Mouse (Mus musculus) lung, embryonic 16.5 days (tissue): ENCODE data around the gene Rps12-ps3. TPM values are rescaled to one million over a fixed set of nuclear protein-coding genes. Genes with fewer than 3 reads are reported as not detected.

Experiments
- ATAC-seq: fragments of 200-750 bp; cut with Nextera tagmentation; 2 replicates; pipeline ENCODE4 v1.8.0; 2017; ENCODE audit warnings: low read depth, mild to moderate bottlenecking, moderate library complexity
- H3K27ac ChIP-seq: fragments of 300-500 bp; sonication (generic); 2 replicates; pipeline ENCODE4 v1.5.1; 2014; ENCODE audit warnings: mild to moderate bottlenecking, control low read depth, low read length
- H3K27me3 ChIP-seq: fragments of 300-500 bp; sonication (generic); 2 replicates; pipeline ENCODE4 v1.6.1; 2014; ENCODE audit warnings: low read depth, low read length, mixed read lengths; ENCODE audit not compliant: control insufficient read depth, insufficient read depth
- H3K36me3 ChIP-seq: fragments of 300-500 bp; sonication (generic); 2 replicates; pipeline ENCODE4 v1.6.1; 2014; ENCODE audit warnings: low read length; ENCODE audit not compliant: control insufficient read depth, insufficient read depth
- H3K4me1 ChIP-seq: fragments of 300-500 bp; sonication (generic); replicated peaks from 2 replicates; pipeline ENCODE4 v1.6.1; 2014; ENCODE audit warnings: low read length, mixed read lengths; ENCODE audit not compliant: control insufficient read depth, insufficient read depth
- H3K4me2 ChIP-seq: fragments of 300-500 bp; sonication (generic); 2 replicates; pipeline ENCODE4 v1.6.1; 2014; ENCODE audit warnings: low read depth, low read length, control low read depth
- H3K4me3 ChIP-seq: fragments of 300-500 bp; sonication (generic); 2 replicates; pipeline ENCODE4 v1.5.1; 2014; ENCODE audit warnings: mild to moderate bottlenecking, low read length, control low read depth
- H3K9ac ChIP-seq: fragments of 300-500 bp; sonication (generic); 2 replicates; pipeline ENCODE4 v1.6.1; 2014; ENCODE audit warnings: low read length, control low read depth
- H3K9me3 ChIP-seq: fragments of 300-500 bp; sonication (generic); 2 replicates; pipeline ENCODE4 v1.6.1; 2016; ENCODE audit warnings: low read length; ENCODE audit not compliant: control insufficient read depth
- WGBS: fragments of 180-500 bp; shearing (Covaris S2); extraction: QIAGEN DNeasy Blood & Tissue Kit; methylation state at CpG from one replicate; pipeline ENCODE4 v1.1.7; 2014; 5-methylcytosine and 5-hydroxymethylcytosine counted together
- polyA plus RNA-seq: library from polyadenylated mRNA; unstranded; fragments of >200 nt; fragmentation: Nextera tagmentation; extraction: Ambion mirVana; gene quantifications from 2 replicates; pipeline ENCODE4 v1.2.1, GENCODE M21; 2015

Rps12-ps3 gene
- polyA plus RNA-seq, 1 experiment from 2014 or later, result 13.2 TPM

- Histone ChIP-seq H3K36me3 (no peaks in the 10 kb centered on the region), H3K27ac (no peak overlapping the region), H3K9ac (no peak overlapping the region), H3K4me2 (no peak overlapping the region), H3K4me1 (peaks cover 5% of the 10 kb centered on the region; the same call in 1 of the 2 replicates), H3K4me3 (no peak overlapping the region), H3K27me3 (no peaks in the 10 kb centered on the region), H3K9me3 (no peaks in the 10 kb centered on the region)
- WGBS, result 87% methylated on average over 6 of the region's 6 CpGs
- ATAC-seq, result no peak
Measured at GRCm38 (mm10) chr19:59349329-59349960, 27.4 kb downstream of the Rps12-ps3 start.

DNA sequence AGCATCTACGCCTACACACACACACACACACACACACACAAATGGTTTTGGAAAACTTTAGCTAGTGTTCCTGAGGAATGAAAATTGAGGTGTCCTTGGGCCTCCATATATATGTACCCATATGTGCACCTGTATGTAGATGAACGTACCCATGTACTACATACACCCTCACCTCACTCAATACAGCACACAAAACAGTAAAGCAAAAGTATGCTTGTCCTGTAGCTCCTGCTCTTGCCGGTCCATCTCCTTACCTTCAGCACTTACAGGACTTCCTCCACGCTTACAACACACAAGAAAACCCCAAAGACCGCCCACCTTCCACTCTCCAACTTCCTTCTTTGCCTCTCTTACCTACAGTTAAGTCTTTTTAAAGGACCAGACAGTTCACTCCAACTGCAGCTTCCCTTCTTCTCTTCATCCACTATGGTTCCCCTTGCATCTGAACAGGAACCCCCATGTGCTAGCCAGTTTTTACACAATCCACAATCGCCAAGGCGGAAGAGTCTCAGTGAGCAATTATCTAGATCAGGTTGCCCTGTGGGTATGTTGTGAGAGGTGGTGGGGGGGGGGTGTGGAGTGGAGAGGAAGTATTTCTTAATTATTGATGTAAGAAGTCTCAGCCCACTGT, 28.3 kb downstream of the Rps12-ps3 start:
- 71% methylated on average over 7 of the region's 7 CpGs for WGBS
- no peak for ATAC-seq
- Histone ChIP-seq H3K4me1 (peaks cover 5% of the 10 kb centered on the region; the same call in 1 of the 2 replicates), H3K4me2 (no peak overlapping the region), H3K27me3 (no peaks in the 10 kb centered on the region), H3K27ac (no peak overlapping the region), H3K9ac (no peak overlapping the region), H3K4me3 (no peak overlapping the region), H3K9me3 (no peaks in the 10 kb centered on the region), H3K36me3 (no peaks in the 10 kb centered on the region)

GRCm38 (mm10) chr19:59351151-59351889, 29.2 kb downstream of the Rps12-ps3 start:
- Histone ChIP-seq H3K36me3 (no peaks in the 10 kb centered on the region), H3K27me3 (no peaks in the 10 kb centered on the region), H3K9me3 (no peaks in the 10 kb centered on the region), H3K4me1 (peaks cover 2% of the 10 kb centered on the region; the same call in 1 of the 2 replicates), H3K9ac (no peak overlapping the region), H3K4me2 (no peak overlapping the region), H3K4me3 (no peak overlapping the region), H3K27ac (no peak overlapping the region)
- no peak for ATAC-seq
- 57% methylated on average over 15 of the region's 15 CpGs for WGBS

DNA sequence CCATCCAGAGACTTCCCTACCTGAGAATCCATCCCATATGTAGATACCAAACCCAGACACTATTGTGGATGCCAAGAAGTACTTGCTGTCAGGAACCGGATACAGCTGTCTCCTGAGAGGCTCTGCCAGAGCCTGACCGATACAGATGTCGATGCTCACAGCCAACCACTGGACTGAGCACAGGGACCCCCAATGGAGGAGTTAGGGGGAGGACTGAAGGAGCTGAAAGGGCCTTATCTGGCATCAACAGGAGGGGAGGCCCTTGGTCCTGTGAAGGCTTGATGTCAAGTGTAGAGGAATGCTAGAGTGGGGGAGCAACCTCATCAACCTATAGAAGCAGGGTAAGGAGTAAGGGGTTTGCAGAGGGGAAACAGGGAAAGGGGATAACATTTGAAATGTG, 30.7 kb downstream of the Rps12-ps3 start:
- Histone ChIP-seq H3K27ac (no peak overlapping the region), H3K4me1 (no peaks in the 10 kb centered on the region), H3K9ac (no peak overlapping the region), H3K4me2 (no peak overlapping the region), H3K9me3 (no peaks in the 10 kb centered on the region), H3K36me3 (no peaks in the 10 kb centered on the region), H3K4me3 (no peak overlapping the region), H3K27me3 (no peaks in the 10 kb centered on the region)
- ATAC-seq, result no peak
- 51% methylated on average over 3 of the region's 3 CpGs for WGBS

- H3K4me3 ChIP-seq, result no peak overlapping the region
- H3K36me3 ChIP-seq, result no peaks in the 10 kb centered on the region
- no peak overlapping the region for H3K27ac ChIP-seq
- no peaks in the 10 kb centered on the region for H3K27me3 ChIP-seq
- no peak overlapping the region for H3K4me2 ChIP-seq
- H3K4me1 ChIP-seq, result no peaks in the 10 kb centered on the region
- no peak overlapping the region for H3K9ac ChIP-seq
- no peak for ATAC-seq
- 31% methylated on average over 2 of the region's 2 CpGs for WGBS
- no peaks in the 10 kb centered on the region for H3K9me3 ChIP-seq
Measured at GRCm38 (mm10) chr19:59354906-59355305, 32.8 kb downstream of the Rps12-ps3 start.

DNA sequence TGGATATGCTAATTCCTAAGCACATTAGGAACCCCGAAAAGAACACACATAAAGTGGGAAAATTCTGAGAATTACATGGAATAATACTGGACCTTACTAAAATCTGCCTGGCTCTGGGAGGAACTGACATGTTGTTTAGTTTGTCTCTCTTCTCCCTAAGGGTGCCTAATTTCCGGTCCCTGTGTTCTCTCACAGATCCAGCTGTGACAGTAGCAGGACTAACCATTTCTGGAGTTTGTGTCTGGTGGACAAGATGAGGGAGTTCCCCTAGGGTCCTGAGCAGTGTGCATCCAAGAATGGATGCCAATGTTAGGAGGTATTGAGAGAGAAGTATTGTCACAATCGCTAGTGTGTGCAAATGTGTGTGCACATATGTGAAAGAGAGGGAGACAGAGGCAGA, 34.3 kb downstream of the Rps12-ps3 start:
- no peak overlapping the region for H3K9ac ChIP-seq
- H3K9me3 ChIP-seq, result no peaks in the 10 kb centered on the region
- H3K27ac ChIP-seq, result no peak overlapping the region
- 80% methylated on average over 3 of the region's 3 CpGs for WGBS
- no peak for ATAC-seq
- no peaks in the 10 kb centered on the region for H3K27me3 ChIP-seq
- H3K36me3 ChIP-seq, result no peaks in the 10 kb centered on the region
- no peak overlapping the region for H3K4me2 ChIP-seq
- H3K4me3 ChIP-seq, result no peak overlapping the region
- H3K4me1 ChIP-seq, result no peaks in the 10 kb centered on the region

GRCm38 (mm10) chr19:59356843-59357595, 34.9 kb downstream of the Rps12-ps3 start:
- no peak overlapping the region for H3K27ac ChIP-seq
- no peak for ATAC-seq

GRCm38 (mm10) chr19:59357878-59358277, 35.8 kb downstream of the Rps12-ps3 start:
- WGBS, result 78% methylated on average over 4 of the region's 4 CpGs
- no peaks in the 10 kb centered on the region for H3K36me3 ChIP-seq
- H3K4me1 ChIP-seq, result no peaks in the 10 kb centered on the region
- H3K9ac ChIP-seq, result no peak overlapping the region
- H3K9me3 ChIP-seq, result no peaks in the 10 kb centered on the region
- H3K27me3 ChIP-seq, result no peaks in the 10 kb centered on the region
- H3K27ac ChIP-seq, result no peak overlapping the region
- ATAC-seq, result no peak
- H3K4me3 ChIP-seq, result no peak overlapping the region
- H3K4me2 ChIP-seq, result no peak overlapping the region

More at GRCm38 (mm10) chr19:59356843-59357595, 34.9 kb downstream of the Rps12-ps3 start:
- 42% methylated on average over 14 of the region's 14 CpGs for WGBS
- no peaks in the 10 kb centered on the region for H3K4me1 ChIP-seq
- H3K9ac ChIP-seq, result no peak overlapping the region
- no peak overlapping the region for H3K4me3 ChIP-seq
- H3K27me3 ChIP-seq, result no peaks in the 10 kb centered on the region
- H3K36me3 ChIP-seq, result no peaks in the 10 kb centered on the region
- no peaks in the 10 kb centered on the region for H3K9me3 ChIP-seq
- no peak overlapping the region for H3K4me2 ChIP-seq

- no peak for ATAC-seq
- no peaks in the 10 kb centered on the region for H3K27me3 ChIP-seq
- no peaks in the 10 kb centered on the region for H3K9me3 ChIP-seq
- no peaks in the 10 kb centered on the region for H3K36me3 ChIP-seq
- 15% methylated on average over 4 of the region's 4 CpGs for WGBS
- H3K27ac ChIP-seq, result no peak overlapping the region
- H3K9ac ChIP-seq, result no peak overlapping the region
- H3K4me2 ChIP-seq, result no peak overlapping the region
- H3K4me3 ChIP-seq, result no peak overlapping the region
- H3K4me1 ChIP-seq, result no peaks in the 10 kb centered on the region
Measured at GRCm38 (mm10) chr19:59359202-59359601, 37.1 kb downstream of the Rps12-ps3 start.
